Mouse (Mus musculus) layer of hippocampus, adult 9-10 months (tissue): ENCODE measurements around the gene Fam214a.
A peak's percentile ranks its signal among the peaks of the same experiment; 100 is the strongest.

Experiments used
- DNase-seq: peaks from one replicate; pipeline ENCODE4 v3.0.0; 2022; ENCODE audit warnings: low spot score

Fam214a gene

GRCm38 (mm10) chr9:74952756-74953247, at the start of gene Fam214a:
Gene Fam214a, plus strand, starts transcription at chr9:74952884.
- peak; percentile 90 for DNase-seq

- DNase-seq: peak; percentile 87
These were observed 47.7 kb upstream of the Fam214a start for GRCm38 (mm10) chr9:74904866-74905508.

- no peak for DNase-seq
These were observed 45.7 kb upstream of the Fam214a start for GRCm38 (mm10) chr9:74906951-74907350.

- DNase-seq: no peak
These were observed 43.4 kb upstream of the Fam214a start for GRCm38 (mm10) chr9:74909245-74909644.

DNA sequence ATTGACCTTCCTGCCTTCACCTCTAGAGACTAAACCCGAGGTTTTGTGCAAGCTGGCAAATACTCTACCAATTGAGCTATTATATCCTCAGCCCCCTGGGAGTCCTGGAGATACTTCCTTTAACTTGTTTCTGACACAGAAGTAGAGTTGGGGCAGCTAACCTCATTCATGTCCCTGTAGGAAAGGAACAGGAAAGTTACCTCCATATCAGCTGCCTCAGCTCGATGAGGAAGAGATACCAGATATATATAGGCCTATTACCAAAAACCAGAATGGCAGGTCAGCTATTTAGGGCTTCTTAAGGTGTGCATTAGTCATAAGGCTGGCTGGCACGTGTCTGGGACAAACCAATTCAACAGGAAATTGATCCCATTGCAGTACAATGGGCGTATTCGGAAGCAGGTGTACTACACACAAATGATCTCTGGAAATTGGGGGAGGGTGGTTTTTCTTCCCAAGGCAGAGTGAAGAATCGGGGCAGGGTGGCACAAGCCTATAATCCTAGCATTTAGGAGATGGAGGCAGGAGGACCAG, 42.4 kb upstream of the Fam214a start:
- no peak for DNase-seq

DNA sequence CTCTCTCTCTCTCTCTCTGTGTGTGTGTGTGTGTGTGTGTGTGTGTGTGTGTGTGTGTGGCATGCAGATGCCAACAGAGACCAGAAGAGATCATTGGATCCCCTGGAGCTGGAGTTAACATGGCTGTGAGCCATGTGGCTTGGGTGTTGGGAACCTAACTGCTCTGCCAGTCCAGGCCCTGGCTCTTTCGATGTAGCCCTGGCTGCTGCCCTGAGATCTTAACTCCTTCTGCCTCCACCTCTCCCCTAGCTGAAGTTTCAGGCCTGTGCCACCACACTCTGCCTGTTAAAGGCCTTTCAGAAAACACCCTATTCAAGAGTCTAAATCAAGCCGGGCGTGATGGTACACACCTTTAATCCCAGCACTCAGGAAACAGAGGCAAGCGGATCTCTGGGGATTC, 41.3 kb upstream of the Fam214a start:
- no peak for DNase-seq

DNA sequence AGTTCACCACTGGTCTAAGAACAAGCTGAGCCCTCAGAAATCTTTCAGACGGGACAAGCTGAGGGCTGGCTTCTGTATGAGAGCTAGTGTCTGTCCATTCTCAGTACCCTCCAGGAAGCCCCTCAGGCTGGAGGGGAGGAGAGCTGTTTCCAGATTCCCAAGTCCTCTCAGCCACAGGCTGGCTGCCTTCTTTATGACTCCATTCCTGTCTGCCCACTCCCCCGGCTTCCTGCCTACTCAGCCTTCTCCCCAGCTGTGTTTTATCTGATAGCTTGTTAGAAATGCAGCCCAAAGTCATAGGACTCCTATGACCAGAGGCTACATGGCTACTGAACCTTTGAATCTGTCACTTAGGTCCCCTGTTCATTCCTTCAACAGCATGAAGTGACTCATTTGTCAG, 40.8 kb upstream of the Fam214a start:
- no peak for DNase-seq

- no peak for DNase-seq
These were observed 39.9 kb upstream of the Fam214a start for GRCm38 (mm10) chr9:74912619-74913376.

DNA sequence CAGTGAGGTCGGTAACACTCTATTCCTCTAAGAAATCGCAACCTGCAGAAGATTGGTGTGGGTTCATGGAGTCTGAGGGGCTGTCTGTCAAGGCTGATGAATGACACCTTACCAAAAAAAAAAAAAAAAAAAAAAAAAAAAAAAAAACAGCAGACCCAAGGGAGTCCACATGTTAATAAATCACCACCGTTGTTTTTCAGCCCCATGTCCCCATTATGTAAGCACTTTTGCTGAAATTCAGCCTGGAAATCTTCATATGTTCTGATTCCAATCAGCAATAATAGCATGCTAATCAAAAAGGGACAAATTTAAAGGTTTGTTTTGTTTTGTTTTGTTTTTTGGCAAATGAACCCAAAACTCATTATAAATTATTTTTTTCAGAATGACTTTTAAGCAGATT, 37.1 kb upstream of the Fam214a start:
- DNase-seq: no peak

GRCm38 (mm10) chr9:74920450-74920849, 32.2 kb upstream of the Fam214a start:
- DNase-seq: no peak

GRCm38 (mm10) chr9:74921422-74921821, 31.3 kb upstream of the Fam214a start:
- no peak for DNase-seq

GRCm38 (mm10) chr9:74922884-74923283, 29.8 kb upstream of the Fam214a start:
- DNase-seq: no peak

GRCm38 (mm10) chr9:74923291-74923977, 29.2 kb upstream of the Fam214a start:
- no peak for DNase-seq

DNA sequence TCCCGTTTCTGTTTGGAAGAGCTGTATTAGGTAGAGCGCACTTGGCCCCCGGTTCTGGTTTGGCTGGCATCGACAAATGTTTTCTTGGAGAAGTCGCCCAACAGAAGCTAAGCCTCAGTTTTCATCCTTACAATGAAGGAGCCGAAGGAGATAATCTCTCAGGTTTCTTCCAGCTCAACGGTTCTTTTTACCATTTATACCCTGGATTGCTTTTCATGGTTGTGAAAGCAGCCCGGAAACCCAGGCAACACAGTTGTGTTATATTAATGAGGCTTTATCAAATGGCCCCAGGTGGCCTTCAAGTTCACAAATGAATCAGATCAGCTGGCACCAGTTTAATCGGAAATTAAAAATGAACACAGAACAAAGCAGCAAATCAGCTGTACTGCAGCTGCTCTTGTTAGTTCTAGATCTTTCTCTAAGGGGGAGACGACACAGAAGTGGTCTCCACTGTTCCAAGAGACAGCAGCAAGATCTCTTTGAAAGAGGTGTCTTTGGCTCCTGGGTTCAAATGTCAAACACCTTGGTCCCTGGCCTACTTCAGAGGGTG, 27.4 kb upstream of the Fam214a start:
- DNase-seq: no peak

DNA sequence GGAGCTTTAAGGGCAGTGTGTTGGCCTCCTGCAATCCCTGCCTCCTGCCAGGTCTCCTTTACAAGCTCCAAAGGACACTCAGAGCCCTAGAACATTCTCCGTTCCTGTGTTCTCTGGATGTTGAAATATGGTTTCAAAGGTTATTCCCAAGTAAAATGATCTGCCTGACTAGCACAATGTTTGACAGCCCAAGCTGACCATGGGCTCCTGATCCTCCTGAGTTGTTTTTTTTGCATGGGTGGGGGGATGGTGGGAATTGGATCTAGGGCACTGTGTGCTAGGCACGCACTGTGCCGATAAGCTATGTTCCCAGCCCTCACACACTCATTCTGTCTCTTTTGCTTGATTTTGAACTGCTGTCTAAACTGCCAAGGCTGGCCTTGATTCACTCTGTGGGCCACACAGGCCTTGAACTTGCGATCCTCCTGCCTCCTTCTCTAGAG, 22.7 kb upstream of the Fam214a start:
- no peak for DNase-seq

DNA sequence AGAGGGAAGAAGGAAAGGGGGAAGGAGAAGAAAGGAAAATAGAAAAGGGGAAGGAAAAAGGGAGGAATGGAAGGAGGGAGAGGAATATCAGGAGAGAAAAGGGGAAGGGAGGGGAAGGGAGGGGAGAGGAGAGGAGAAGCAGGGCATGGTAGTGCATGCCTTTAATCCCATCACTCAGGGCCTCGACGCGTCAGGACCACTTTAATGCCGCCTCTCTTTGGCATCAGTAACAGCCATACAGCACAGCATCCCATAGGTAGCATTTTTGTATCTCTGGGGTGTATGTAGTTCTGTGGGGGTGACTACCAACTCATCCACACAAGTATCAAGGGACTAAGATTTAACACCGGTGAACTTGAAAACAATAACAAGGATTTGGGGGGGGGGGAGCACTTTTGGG, 22.0 kb upstream of the Fam214a start:
- DNase-seq: no peak

DNA sequence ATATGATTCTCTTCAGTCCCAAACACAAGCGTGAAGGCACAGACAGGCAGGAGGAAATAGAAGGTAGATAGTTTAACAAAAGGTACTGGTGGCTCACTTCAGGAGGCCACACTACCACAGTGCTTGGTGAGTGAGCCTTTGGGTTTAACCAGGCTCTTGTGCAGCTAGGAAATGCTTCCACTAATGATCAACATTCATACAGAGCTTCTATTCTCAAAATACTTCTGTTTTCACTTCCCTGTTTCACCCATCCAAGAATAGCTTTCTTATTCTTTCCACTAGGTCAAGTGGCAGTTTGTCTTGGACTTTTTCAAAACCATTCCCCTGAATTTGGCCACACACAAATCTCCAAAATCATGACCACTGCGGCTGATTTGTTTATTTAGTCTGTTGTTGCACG, 17.4 kb upstream of the Fam214a start:
- DNase-seq: no peak

- no peak for DNase-seq
These were observed 14.9 kb upstream of the Fam214a start for GRCm38 (mm10) chr9:74937761-74938160.

- DNase-seq: no peak
These were observed 13.8 kb upstream of the Fam214a start for GRCm38 (mm10) chr9:74938670-74939534.

GRCm38 (mm10) chr9:74946713-74947402, 5.8 kb upstream of the Fam214a start:
- no peak for DNase-seq

GRCm38 (mm10) chr9:74951491-74951890, 1.2 kb upstream of the Fam214a start:
- no peak for DNase-seq
